ENCODE assay signal across 7 mouse cellular contexts in genomic region chr11:89100826-89101321, GRCm38 (mm10). TPM values are rescaled to one million over a fixed set of nuclear protein-coding genes. Genes with fewer than 3 reads are reported as not detected.
A peak's percentile ranks its signal among the peaks of the same experiment; 100 is the strongest.
DNase-seq lines count a peak whose midpoint lies in the region; TF ChIP-seq lines count a peak whose summit lies in the region.

No protein-coding gene starts in this region.

- peak; percentile 1; the same call in 1 of the 2 replicates for TF ChIP-seq CTCF in layer of hippocampus, adult 2 months (conservative IDR thresholded peaks at IDR 0.05)
- no peak for TF ChIP-seq CTCF in lung, adult 2 months (IDR thresholded peaks at IDR 0.05; ENCODE audit: insufficient read depth, low read length)

- no peaks in the 10 kb centered on the region for H3K4me1 ChIP-seq in lung, adult 2 months (ENCODE audit: control insufficient read depth, insufficient read depth, low read length)

- peak overlapping the region; percentile 64 for H3K4me3 ChIP-seq in layer of hippocampus, adult 2 months
- peak overlapping the region; percentile 64 for H3K4me3 ChIP-seq in lung, adult 2 months (replicated peaks; ENCODE audit: extremely low read depth, low read depth, low read length)

- 8% methylated on average over 17 of the region's 17 CpGs for WGBS in lung, adult 2 months

- H3K27ac ChIP-seq in layer of hippocampus, adult 2 months: no peak overlapping the region

- DNase-seq in MEL-GATA-1-ER (ENCODE audit: extremely low read depth, low read depth): peak; percentile 77
- DNase-seq in adrenal gland, postnatal 36 days: peak; percentile 56 to 71
- DNase-seq in frontal cortex, adult 2 months (ENCODE audit: extremely low spot score in 1 of 2, low spot score in 1 of 2): peak; percentile 68 to 82
- peak; percentile 67 for DNase-seq in heart, postnatal 4 days
- DNase-seq in layer of hippocampus, adult 2 months (ENCODE audit: low spot score in 2 of 2): peak; percentile 48 to 51
- DNase-seq in lung, adult 2 months: peak; percentile 29
- peak; percentile 48 to 68 for DNase-seq in right cerebral cortex, postnatal 10 days (ENCODE audit: low spot score in 2 of 2)

- TF ChIP-seq POLR2A in lung, adult 2 months (IDR thresholded peaks at IDR 0.05; ENCODE audit: borderline replicate concordance, extremely low read depth, low read depth, low read length): no peak

RNA-seq across cellular contexts. Expression of gene Gm525, which starts 27.2 kb away (rescaled TPM):
- total RNA-seq in adrenal gland, postnatal 36 days (2021): not detected
- polyA plus RNA-seq in frontal cortex, adult 2 months (2012; rRNA removed): 3.0 and 3.2 TPM in 2 replicates
- not detected for total RNA-seq in heart, postnatal 4 days (2021)
- not detected for total RNA-seq in layer of hippocampus, adult 2 months (2021)
- polyA plus RNA-seq in lung, adult 2 months (2012; rRNA removed): 0.76 and 1.0 TPM in 2 replicates

RNA-seq across cellular contexts. Expression of gene Dgke, which starts 34.2 kb away (rescaled TPM):
- total RNA-seq in adrenal gland, postnatal 36 days (2021): 10 to 100 TPM; 12.1 to 17.3 TPM
- polyA plus RNA-seq in frontal cortex, adult 2 months (2012; rRNA removed): 32.2 and 35.7 TPM in 2 replicates
- 10 to 100 TPM; 12.4 to 13.6 TPM for total RNA-seq in heart, postnatal 4 days (2021)
- 10 to 100 TPM; 49.5 to 49.7 TPM for total RNA-seq in layer of hippocampus, adult 2 months (2021)
- polyA plus RNA-seq in lung, adult 2 months (2012; rRNA removed): 8.2 and 9.4 TPM in 2 replicates
